Mouse (Mus musculus): ENCODE measurements around the gene Cacna1h. TPM values are rescaled to one million over a fixed set of nuclear protein-coding genes. Genes with fewer than 3 reads are reported as not detected.

The Cacna1h gene
- total RNA-seq, 2 experiments from 2014 or later: 3.2 to 7.0 TPM

Other genes starting within 250 kb of the Cacna1h start
- 10 to 100 TPM; 12.3 to 12.4 TPM for gene BC003965, start 249.2 kb downstream of the Cacna1h start, total RNA-seq (2021)
- 1 to 10 TPM; 6.8 to 8.0 TPM for gene Unkl, start 245.4 kb downstream of the Cacna1h start, total RNA-seq (2021)
- gene Gnptg, start 193.7 kb downstream of the Cacna1h start, total RNA-seq (2021): 10 to 100 TPM; 13.1 to 13.5 TPM
- gene Tsr3, start 193.6 kb downstream of the Cacna1h start, total RNA-seq (2021): 10 to 100 TPM; 21.0 to 21.3 TPM
- under 1 TPM; 0.26 to 0.59 TPM for gene Baiap3, start 177.4 kb downstream of the Cacna1h start, total RNA-seq (2021)
- gene Ube2i, start 159.2 kb downstream of the Cacna1h start, total RNA-seq (2021): 100 to 1,000 TPM; 113 to 136 TPM
- 1 to 10 TPM; 5.0 to 5.2 TPM for gene Prss34, start 135.4 kb downstream of the Cacna1h start, total RNA-seq (2021)
- not detected for gene Prss28, start 125.1 kb downstream of the Cacna1h start, total RNA-seq (2021)
- gene Prss29, start 115.1 kb downstream of the Cacna1h start, total RNA-seq (2021): not detected
- 1 to 10 TPM; 7.2 to 8.4 TPM for gene Tpsab1, start 88.2 kb downstream of the Cacna1h start, total RNA-seq (2021)
- 10 to 100 TPM; 21.3 to 26.2 TPM for gene Tpsb2, start 67.5 kb downstream of the Cacna1h start, total RNA-seq (2021)
- gene Tpsg1, start 64.5 kb downstream of the Cacna1h start, total RNA-seq (2021): not detected
- gene Tekt4, start 20.8 kb upstream of the Cacna1h start, total RNA-seq (2021): not detected
- gene Sstr5, start 63.5 kb upstream of the Cacna1h start, total RNA-seq (2021): not detected
- 10 to 100 TPM; 15.2 to 20.2 TPM for gene Sox8, start 136.9 kb upstream of the Cacna1h start, total RNA-seq (2021)
- gene Lmf1, start 145.3 kb upstream of the Cacna1h start, total RNA-seq (2021): 10 to 100 TPM; 11.5 to 14.5 TPM

All from gastrocnemius, postnatal 10 days (tissue).